In genomic region chr4:62674031-62674995, GRCm38 (mm10) we compare ENCODE assay signal across 9 mouse cellular contexts.
A peak's percentile ranks its signal among the peaks of the same experiment; 100 is the strongest.
DNase-seq lines count a peak whose midpoint lies in the region; ATAC-seq lines count a peak whose summit lies in the region.
"Had no signal": no experiment of that assay in that cellular context is flagged by ENCODE, and none has a peak within 500 bp of the region (broad histone marks: within the 10 kb centered on the region; RNA-seq: fewer than 3 reads in every experiment).

No protein-coding gene starts in this region.

- no peak for DNase-seq in kidney, adult 11 months
- DNase-seq in cerebellum, postnatal 10 days = peak; percentile 53 to 58
- no peak for DNase-seq in frontal cortex, postnatal 25 days (ENCODE audit: low spot score in 2 of 2)
- no peak for DNase-seq in adrenal gland, postnatal 25 days

- peak overlapping the region; percentile 68 for H3K9ac ChIP-seq in kidney, embryonic 14.5 days (ENCODE audit: low read depth, low read length)
- H3K9ac ChIP-seq in heart, embryonic 12.5 days = peak overlapping the region; percentile 74
- H3K9ac ChIP-seq in limb, embryonic 15.5 days = peak overlapping the region; percentile 40
- peak overlapping the region; percentile 80 for H3K9ac ChIP-seq in neural tube, embryonic 12.5 days

- peak overlapping the region; percentile 50 for H3K4me3 ChIP-seq in kidney, embryonic 14.5 days (ENCODE audit: low read length)
- H3K4me3 ChIP-seq in heart, embryonic 12.5 days = peak overlapping the region; percentile 53
- peak overlapping the region; percentile 53 for H3K4me3 ChIP-seq in limb, embryonic 15.5 days
- peak overlapping the region; percentile 56 for H3K4me3 ChIP-seq in neural tube, embryonic 12.5 days

- ATAC-seq in kidney, embryonic 14.5 days (ENCODE audit: low FRiP score, low TSS enrichment) = peak; percentile 57
- 0 out of 2 replicates have a peak, but pooled peaks have one; percentile 30 for ATAC-seq in heart, embryonic 12.5 days (ENCODE audit: insufficient number of reproducible peaks, low FRiP score)
- peak; percentile 37 for ATAC-seq in limb, embryonic 15.5 days (ENCODE audit: insufficient number of reproducible peaks, low FRiP score, low TSS enrichment, low read depth)
- ATAC-seq in neural tube, embryonic 12.5 days (ENCODE audit: low FRiP score, low read depth) = peak; percentile 49
- ATAC-seq: Patski had no signal

- no peaks in the 10 kb centered on the region for H3K9me3 ChIP-seq in kidney, embryonic 14.5 days (ENCODE audit: control insufficient read depth, low read length)
- no peaks in the 10 kb centered on the region for H3K9me3 ChIP-seq in heart, embryonic 12.5 days (replicated peaks)
- no peaks in the 10 kb centered on the region for H3K9me3 ChIP-seq in limb, embryonic 15.5 days
- H3K9me3 ChIP-seq in neural tube, embryonic 12.5 days = no peaks in the 10 kb centered on the region

- H3K27ac ChIP-seq in kidney, embryonic 14.5 days (ENCODE audit: low read depth, low read length) = peak overlapping the region; percentile 24; the same call in 1 of the 2 replicates
- H3K27ac ChIP-seq in heart, embryonic 12.5 days (ENCODE audit: poor library complexity, severe bottlenecking) = peak overlapping the region; percentile 29; the same call in 1 of the 2 replicates
- H3K27ac ChIP-seq in limb, embryonic 15.5 days = peak overlapping the region; percentile 75
- H3K27ac ChIP-seq in neural tube, embryonic 12.5 days = peak overlapping the region; percentile 50

- WGBS in kidney, embryonic 14.5 days = 4% methylated on average over 30 of the region's 30 CpGs
- 15% methylated on average over 30 of the region's 30 CpGs for WGBS in heart, embryonic 12.5 days
- 4% methylated on average over 28 of the region's 30 CpGs for WGBS in limb, embryonic 15.5 days
- 2% methylated on average over 30 of the region's 30 CpGs for WGBS in neural tube, embryonic 12.5 days

- H3K36me3 ChIP-seq in kidney, embryonic 14.5 days (ENCODE audit: control insufficient read depth, insufficient read depth, low read length) = peaks cover 4% of the 10 kb centered on the region; the same call in 1 of the 2 replicates
- no peaks in the 10 kb centered on the region for H3K36me3 ChIP-seq in heart, embryonic 12.5 days
- H3K36me3 ChIP-seq in limb, embryonic 15.5 days = no peaks in the 10 kb centered on the region
- H3K36me3 ChIP-seq in neural tube, embryonic 12.5 days = no peaks in the 10 kb centered on the region

- H3K27me3 ChIP-seq in kidney, embryonic 14.5 days (ENCODE audit: control insufficient read depth, insufficient read depth, low read length) = no peaks in the 10 kb centered on the region
- peaks cover 55% of the 10 kb centered on the region for H3K27me3 ChIP-seq in heart, embryonic 12.5 days (replicated peaks)
- no peaks in the 10 kb centered on the region for H3K27me3 ChIP-seq in limb, embryonic 15.5 days
- H3K27me3 ChIP-seq in neural tube, embryonic 12.5 days (replicated peaks) = no peaks in the 10 kb centered on the region
- H3K27me3 ChIP-seq: Patski had no signal

- H3K4me1 ChIP-seq in kidney, embryonic 14.5 days (ENCODE audit: control insufficient read depth, insufficient read depth, low read length) = peaks cover 44% of the 10 kb centered on the region
- H3K4me1 ChIP-seq in heart, embryonic 12.5 days (replicated peaks) = peaks cover 71% of the 10 kb centered on the region
- H3K4me1 ChIP-seq in limb, embryonic 15.5 days = peaks cover 45% of the 10 kb centered on the region
- peaks cover 58% of the 10 kb centered on the region for H3K4me1 ChIP-seq in neural tube, embryonic 12.5 days

- H3K4me2 ChIP-seq in kidney, embryonic 14.5 days (replicated peaks; ENCODE audit: low read depth, low read length) = peak overlapping the region; percentile 68
- peak overlapping the region; percentile 67 for H3K4me2 ChIP-seq in heart, embryonic 12.5 days
- H3K4me2 ChIP-seq in limb, embryonic 15.5 days = peak overlapping the region; percentile 79
- H3K4me2 ChIP-seq in neural tube, embryonic 12.5 days (replicated peaks) = peak overlapping the region; percentile 70

Comparison
In these comparisons a context has a peak if more than half of its experiments do, and no peak if none do; other contexts are left out.
1. H3K27ac ChIP-seq: peak in every context shown above with its lines; median percentile 75 in limb, embryonic 15.5 days; 50 in neural tube, embryonic 12.5 days; 29 in heart, embryonic 12.5 days; 24 in kidney, embryonic 14.5 days.
2. DNase-seq: peak in cerebellum, postnatal 10 days (2 of 2); none in kidney, adult 11 months (single experiment), frontal cortex, postnatal 25 days (0 of 2) and adrenal gland, postnatal 25 days (single experiment).
3. Peak in every context shown above with its lines, with median percentiles within 50 percentile points of each other: ATAC-seq, H3K4me2 ChIP-seq, H3K4me3 ChIP-seq and H3K9ac ChIP-seq.